Mouse (Mus musculus) spleen, postnatal 36 days (tissue): ENCODE data around the gene Gm6676.
"Not testable (repeated sequence)": the region's sequence is repeated elsewhere in the genome, so short reads cannot be mapped to it uniquely, and the experiment has no call there.

ENCODE experiments used
- DNase-seq, 2 experiments: peaks; one replicate each; pipeline ENCODE4 v3.0.0; 2022; ENCODE audit warnings: low spot score in 2 of 2, mixed read lengths in 1 of 2

The Gm6676 gene

DNA sequence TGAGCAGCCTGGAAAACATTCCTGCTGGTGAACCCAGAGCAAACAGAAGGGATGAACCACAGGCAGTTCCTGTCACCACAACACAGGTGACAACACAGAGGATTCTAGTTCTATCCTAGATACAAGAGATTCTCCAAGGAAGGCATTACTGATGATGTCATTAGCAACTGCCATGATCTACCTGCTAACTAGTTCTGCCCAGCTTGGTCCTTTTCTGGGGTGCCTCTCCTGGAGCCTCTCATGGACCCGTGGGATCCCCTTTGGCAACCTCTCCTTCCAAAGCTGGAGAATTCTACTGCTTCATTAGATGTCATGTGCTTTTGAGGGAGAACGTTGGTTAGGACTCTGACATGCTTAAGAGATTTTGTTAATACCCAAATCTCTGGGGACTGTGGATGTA, at the start of gene Gm6676:
Gene Gm6676, minus strand, starts transcription at position 101 of the 400 bp plus-strand sequence.
- DNase-seq, result not testable (repeated sequence)

GRCm38 (mm10) chr14:7174483-7174971, 49.3 kb upstream of the Gm6676 start, which contains the start of gene Gm3512:
Gm3512 (minus strand) TSS chr14:7174533.
- not testable (repeated sequence) for DNase-seq

DNA sequence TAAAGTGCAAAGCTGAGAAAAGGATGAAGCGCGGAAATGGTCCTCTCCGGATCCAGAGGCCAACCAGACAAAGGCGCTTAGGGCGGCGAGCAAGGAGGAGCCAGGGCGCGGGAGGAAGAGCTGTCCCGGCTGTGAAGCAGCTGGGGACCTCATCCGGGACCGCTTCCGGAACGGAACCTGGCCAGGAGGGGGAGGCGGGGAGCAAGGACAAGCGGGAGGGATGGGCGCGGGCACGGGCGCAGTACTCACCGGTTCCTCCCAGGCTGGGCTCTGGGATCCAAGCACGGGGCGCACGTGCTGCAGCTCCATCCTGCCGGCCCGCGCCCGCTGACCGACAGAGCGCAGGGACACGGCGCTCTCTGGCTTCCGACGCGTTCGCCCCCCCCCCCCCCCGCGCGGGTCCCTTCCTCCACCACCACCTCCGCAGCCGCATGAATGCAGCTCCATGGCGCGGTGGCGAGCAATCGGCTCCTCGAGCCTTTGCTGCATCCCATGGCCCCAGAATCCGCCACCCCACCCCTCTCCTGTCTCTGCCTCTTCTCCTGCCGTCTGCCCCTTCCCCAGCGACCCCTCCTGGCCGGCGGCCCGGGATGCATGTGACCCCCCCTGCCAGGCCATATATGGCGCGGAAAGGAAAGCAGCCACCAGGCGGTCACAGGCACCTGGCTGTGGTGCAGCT, 19.9 kb downstream of the Gm6676 start:
- DNase-seq, result not testable (repeated sequence)

DNA sequence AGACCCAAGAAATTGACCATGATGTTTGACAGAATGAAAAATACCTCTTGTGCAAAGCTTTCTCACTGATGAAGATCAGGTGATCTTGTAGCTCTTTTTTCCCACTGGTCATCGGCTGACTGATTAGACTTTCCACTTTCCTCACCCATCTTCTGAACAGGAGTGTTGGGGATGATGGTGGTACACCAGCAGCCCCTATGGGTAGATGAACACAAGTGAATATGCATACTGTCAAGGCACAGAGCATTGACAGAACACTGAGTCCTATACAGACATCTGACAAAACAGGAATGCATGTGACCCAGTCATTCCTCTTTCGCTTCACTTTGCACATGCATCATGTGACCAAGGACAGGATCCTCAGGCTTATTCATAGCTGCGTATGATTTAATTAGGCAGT, 24.7 kb downstream of the Gm6676 start, which contains the start of gene Gm3696:
Gene Gm3696, minus strand, starts transcription at position 101 of the 400 bp plus-strand sequence.
- DNase-seq, result not testable (repeated sequence)
